Mouse (Mus musculus) kidney, embryonic 14.5 days (tissue): ENCODE results near the gene Rnf150. TPM values are rescaled to one million over a fixed set of nuclear protein-coding genes. Genes with fewer than 3 reads are reported as not detected.

ENCODE experiments used
- ATAC-seq: fragments of 200-750 bp; cut with Nextera tagmentation; 2 replicates; pipeline ENCODE4 v1.8.0; 2017; ENCODE audit warnings: moderate number of reproducible peaks, mild to moderate bottlenecking, moderate TSS enrichment, moderate library complexity; ENCODE audit not compliant: low FRiP score, low TSS enrichment
- H3K27ac ChIP-seq: fragments of 300-500 bp; sonication (generic); 2 replicates; pipeline ENCODE4 v1.5.1; 2014; ENCODE audit warnings: low read depth, mild to moderate bottlenecking, low read length, moderate library complexity, mixed read lengths
- H3K27me3 ChIP-seq: fragments of 300-500 bp; sonication (generic); 2 replicates; pipeline ENCODE4 v1.6.1; 2014; ENCODE audit warnings: mild to moderate bottlenecking, low read length; ENCODE audit not compliant: control insufficient read depth, insufficient read depth
- H3K36me3 ChIP-seq: fragments of 300-500 bp; sonication (generic); 2 replicates; pipeline ENCODE4 v1.6.1; 2014; ENCODE audit warnings: low read length, mixed read lengths; ENCODE audit not compliant: control insufficient read depth, insufficient read depth
- H3K4me1 ChIP-seq: fragments of 300-500 bp; sonication (generic); 2 replicates; pipeline ENCODE4 v1.6.1; 2014; ENCODE audit warnings: low read length, mixed read lengths; ENCODE audit not compliant: control insufficient read depth, insufficient read depth
- H3K4me2 ChIP-seq: fragments of 300-500 bp; sonication (generic); replicated peaks from 2 replicates; pipeline ENCODE4 v1.6.1; 2014; ENCODE audit warnings: low read depth, mild to moderate bottlenecking, low read length
- H3K4me3 ChIP-seq: fragments of 300-500 bp; sonication (generic); 2 replicates; pipeline ENCODE4 v1.5.1; 2014; ENCODE audit warnings: mild to moderate bottlenecking, low read length
- H3K9ac ChIP-seq: fragments of 300-500 bp; sonication (generic); 2 replicates; pipeline ENCODE4 v1.6.1; 2014; ENCODE audit warnings: low read depth, mild to moderate bottlenecking, low read length, moderate library complexity
- H3K9me3 ChIP-seq: fragments of 300-500 bp; sonication (generic); 2 replicates; pipeline ENCODE4 v1.6.1; 2016; ENCODE audit warnings: low read length; ENCODE audit not compliant: control insufficient read depth
- WGBS: fragments of 180-500 bp; shearing (Covaris S2); extraction: QIAGEN DNeasy Blood & Tissue Kit; methylation state at CpG from one replicate; pipeline ENCODE4 v1.1.7; 2014; 5-methylcytosine and 5-hydroxymethylcytosine counted together
- polyA plus RNA-seq: library from polyadenylated mRNA; unstranded; fragments of >200 nt; fragmentation: Nextera tagmentation; extraction: Ambion mirVana; gene quantifications from 2 replicates; pipeline ENCODE4 v1.2.1, GENCODE M21; 2014

Rnf150 gene
- polyA plus RNA-seq, 1 experiment from 2014 or later: 3.0 TPM

- no peaks in the 10 kb centered on the region for H3K36me3 ChIP-seq
- no peak for ATAC-seq
- peaks cover 11% of the 10 kb centered on the region; the same call in 1 of the 2 replicates for H3K4me1 ChIP-seq
- H3K9ac ChIP-seq: no peak overlapping the region
- no peak overlapping the region for H3K27ac ChIP-seq
- no peak overlapping the region for H3K4me3 ChIP-seq
- H3K4me2 ChIP-seq: no peak overlapping the region
- H3K27me3 ChIP-seq: no peaks in the 10 kb centered on the region
- H3K9me3 ChIP-seq: no peaks in the 10 kb centered on the region
- WGBS: 46% methylated on average over 1 of the region's 1 CpGs
Measured at GRCm38 (mm10) chr8:82946658-82947057, 83.5 kb downstream of the Rnf150 start.

- 77% methylated on average over 7 of the region's 7 CpGs for WGBS
- ATAC-seq: no peak
Measured at GRCm38 (mm10) chr8:82955162-82955754, 92.1 kb downstream of the Rnf150 start.

GRCm38 (mm10) chr8:82959491-82959890 lies 96.3 kb downstream of the Rnf150 start:
- no peaks in the 10 kb centered on the region for H3K4me1 ChIP-seq
- H3K27me3 ChIP-seq: no peaks in the 10 kb centered on the region
- H3K9me3 ChIP-seq: no peaks in the 10 kb centered on the region
- no peak overlapping the region for H3K4me3 ChIP-seq
- ATAC-seq: no peak
- no peak overlapping the region for H3K9ac ChIP-seq
- H3K27ac ChIP-seq: no peak overlapping the region
- no peaks in the 10 kb centered on the region for H3K36me3 ChIP-seq
- no peak overlapping the region for H3K4me2 ChIP-seq
- WGBS: 36% methylated on average over 3 of the region's 3 CpGs

More at GRCm38 (mm10) chr8:82955162-82955754, 92.1 kb downstream of the Rnf150 start:
- Histone ChIP-seq H3K4me2 (no peak overlapping the region), H3K9me3 (no peaks in the 10 kb centered on the region), H3K36me3 (no peaks in the 10 kb centered on the region), H3K4me3 (no peak overlapping the region), H3K4me1 (no peaks in the 10 kb centered on the region), H3K9ac (no peak overlapping the region), H3K27me3 (no peaks in the 10 kb centered on the region), H3K27ac (no peak overlapping the region)

- no peak overlapping the region for H3K4me2 ChIP-seq
- ATAC-seq: no peak
- WGBS: 83% methylated on average over 2 of the region's 2 CpGs
Measured at GRCm38 (mm10) chr8:82959980-82960610, 96.9 kb downstream of the Rnf150 start.

GRCm38 (mm10) chr8:82964537-82964936 lies 101.4 kb downstream of the Rnf150 start:
- WGBS: 62% methylated on average over 2 of the region's 2 CpGs

More at GRCm38 (mm10) chr8:82959980-82960610, 96.9 kb downstream of the Rnf150 start:
- Histone ChIP-seq H3K4me1 (no peaks in the 10 kb centered on the region), H3K27me3 (no peaks in the 10 kb centered on the region), H3K9me3 (no peaks in the 10 kb centered on the region), H3K9ac (no peak overlapping the region), H3K4me3 (no peak overlapping the region), H3K36me3 (no peaks in the 10 kb centered on the region), H3K27ac (no peak overlapping the region)

GRCm38 (mm10) chr8:82967879-82968678 lies 104.9 kb downstream of the Rnf150 start:
- no peak overlapping the region for H3K4me2 ChIP-seq
- no peaks in the 10 kb centered on the region for H3K36me3 ChIP-seq
- H3K27ac ChIP-seq: no peak overlapping the region
- H3K27me3 ChIP-seq: no peaks in the 10 kb centered on the region
- peaks cover 18% of the 10 kb centered on the region for H3K4me1 ChIP-seq
- ATAC-seq: no peak
- no peaks in the 10 kb centered on the region for H3K9me3 ChIP-seq
- H3K4me3 ChIP-seq: no peak overlapping the region
- WGBS: 59% methylated on average over 8 of the region's 8 CpGs
- H3K9ac ChIP-seq: no peak overlapping the region

More at GRCm38 (mm10) chr8:82964537-82964936, 101.4 kb downstream of the Rnf150 start:
- Histone ChIP-seq H3K4me3 (no peak overlapping the region), H3K9ac (no peak overlapping the region), H3K9me3 (no peaks in the 10 kb centered on the region), H3K27me3 (no peaks in the 10 kb centered on the region), H3K27ac (no peak overlapping the region), H3K36me3 (no peaks in the 10 kb centered on the region), H3K4me1 (peaks cover 9% of the 10 kb centered on the region), H3K4me2 (no peak overlapping the region)
- ATAC-seq: no peak

GRCm38 (mm10) chr8:82969967-82970366 lies 106.8 kb downstream of the Rnf150 start:
- Histone ChIP-seq H3K4me1 (peaks cover 19% of the 10 kb centered on the region), H3K4me3 (no peak overlapping the region), H3K9ac (no peak overlapping the region), H3K27me3 (no peaks in the 10 kb centered on the region), H3K9me3 (no peaks in the 10 kb centered on the region), H3K27ac (no peak overlapping the region), H3K36me3 (no peaks in the 10 kb centered on the region), H3K4me2 (no peak overlapping the region)
- WGBS: 44% methylated on average over 3 of the region's 3 CpGs
- ATAC-seq: no peak

- H3K9me3 ChIP-seq: no peaks in the 10 kb centered on the region
- no peak overlapping the region for H3K4me2 ChIP-seq
- peak overlapping the region; percentile 30; the same call in 1 of the 2 replicates for H3K27ac ChIP-seq
- no peaks in the 10 kb centered on the region for H3K27me3 ChIP-seq
- 49% methylated on average over 3 of the region's 3 CpGs for whole genome bisulfite sequencing
- peaks cover 16% of the 10 kb centered on the region for H3K4me1 ChIP-seq
- ATAC-seq: peak; percentile 45; the same call in 1 of the 2 replicates
- no peaks in the 10 kb centered on the region for H3K36me3 ChIP-seq
- H3K4me3 ChIP-seq: no peak overlapping the region
- no peak overlapping the region for H3K9ac ChIP-seq
Measured at GRCm38 (mm10) chr8:82972812-82973211, 109.7 kb downstream of the Rnf150 start.

GRCm38 (mm10) chr8:82973331-82973730 lies 110.2 kb downstream of the Rnf150 start:
- peaks cover 13% of the 10 kb centered on the region for H3K4me1 ChIP-seq
- H3K27ac ChIP-seq: peak overlapping the region; percentile 30; the same call in 1 of the 2 replicates
- H3K36me3 ChIP-seq: no peaks in the 10 kb centered on the region
- no peak overlapping the region for H3K4me2 ChIP-seq
- H3K4me3 ChIP-seq: no peak overlapping the region
- WGBS: 35% methylated on average over 4 of the region's 4 CpGs
- no peaks in the 10 kb centered on the region for H3K9me3 ChIP-seq
- peak; percentile 89 for ATAC-seq
- no peak overlapping the region for H3K9ac ChIP-seq
- H3K27me3 ChIP-seq: no peaks in the 10 kb centered on the region
